Mouse (Mus musculus): ENCODE data around the gene Adcy7.
A peak's percentile ranks its signal among the peaks of the same experiment; 100 is the strongest.

The Adcy7 gene

GRCm38 (mm10) chr8:88272231-88273050 is at the start of gene Adcy7:
TSS of gene Adcy7 (plus strand) at chr8:88272403.
- peak; percentile 36 for DNase-seq (ENCODE audit: low read depth, low spot score)

DNA sequence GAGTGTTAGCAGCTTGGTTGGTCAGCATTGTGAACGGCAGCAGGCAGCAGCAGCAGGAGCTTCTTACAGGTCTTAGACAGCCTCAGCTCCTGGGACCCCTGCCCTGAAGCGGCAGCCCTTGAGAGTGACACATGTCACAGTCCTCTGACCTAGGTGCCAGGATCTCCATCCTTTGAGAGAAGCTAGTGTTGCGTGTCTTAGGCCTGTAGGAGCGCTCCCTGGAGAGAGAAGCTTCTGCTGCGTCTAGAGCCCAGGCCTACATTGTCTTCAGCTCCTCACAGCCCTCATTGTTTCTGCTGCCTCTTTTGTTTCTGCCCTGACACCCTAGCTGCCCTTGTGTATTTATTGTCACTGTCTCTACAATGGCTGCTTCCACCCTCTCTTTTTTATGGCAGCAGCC is 46.8 kb upstream of the Adcy7 start:
- DNase-seq (ENCODE audit: low read depth, low spot score): no peak

- no peak for DNase-seq (ENCODE audit: low read depth, low spot score)
These were observed 44.4 kb upstream of the Adcy7 start for GRCm38 (mm10) chr8:88227851-88228250.

DNA sequence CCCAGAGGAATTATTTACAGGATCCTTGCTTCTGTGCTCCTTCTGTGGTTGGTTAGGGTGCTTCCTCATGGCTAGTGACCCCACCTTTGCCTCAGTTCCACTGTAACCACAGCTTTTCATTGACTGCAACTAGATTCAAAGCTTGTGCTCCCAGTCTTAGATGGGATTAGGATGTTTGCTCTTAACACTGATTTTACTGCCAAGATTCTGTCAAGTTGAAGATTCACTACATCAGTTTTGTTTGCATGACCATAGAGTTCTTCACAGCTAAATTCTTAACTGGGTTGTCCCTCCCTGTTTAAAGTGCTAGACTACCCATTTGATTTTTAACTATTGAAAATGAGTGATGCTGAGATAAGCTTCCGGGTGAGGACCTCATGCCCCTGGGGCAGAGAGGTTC is 43.9 kb upstream of the Adcy7 start:
- DNase-seq (ENCODE audit: low read depth, low spot score): no peak

DNA sequence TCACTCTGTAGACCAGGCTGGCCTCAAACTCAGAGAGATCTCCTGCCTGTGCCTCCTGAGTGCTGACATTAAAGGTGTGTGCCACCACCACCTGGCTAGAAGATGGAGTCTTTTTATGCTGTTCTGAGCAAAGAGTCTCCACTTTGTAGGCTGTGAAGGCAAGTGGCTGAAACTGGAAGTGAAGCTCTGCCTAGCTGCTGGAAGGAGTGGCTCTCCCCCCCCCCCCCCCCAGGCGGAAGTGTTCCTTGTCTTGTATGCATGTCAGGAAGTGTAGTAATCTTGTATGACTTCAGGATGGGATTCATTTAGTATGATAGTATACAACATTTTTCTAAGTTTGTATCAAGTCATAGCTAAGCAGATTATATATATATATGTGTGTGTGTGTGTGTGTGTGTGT is 43.4 kb upstream of the Adcy7 start:
- no peak for DNase-seq (ENCODE audit: low read depth, low spot score)

DNA sequence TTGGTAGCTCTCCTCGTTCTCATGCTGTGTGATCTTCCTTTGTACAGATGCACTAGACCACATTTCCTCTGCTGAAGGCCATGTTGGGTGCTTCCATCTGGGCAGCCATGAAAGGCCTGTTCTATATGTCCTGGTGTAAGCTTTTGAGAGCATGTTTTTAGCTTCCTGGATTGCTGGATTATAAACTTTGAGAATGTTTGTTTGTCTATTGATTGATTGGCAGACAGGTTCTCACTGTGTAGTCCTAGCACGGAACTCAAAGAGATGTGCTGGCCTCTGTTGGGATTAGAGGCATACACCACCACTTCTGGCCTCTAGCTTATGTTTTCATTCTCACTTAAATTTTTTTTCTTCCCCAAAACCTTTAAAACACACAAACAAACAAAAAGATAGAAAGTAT is 35.5 kb upstream of the Adcy7 start:
- DNase-seq (ENCODE audit: low read depth, low spot score): no peak

DNA sequence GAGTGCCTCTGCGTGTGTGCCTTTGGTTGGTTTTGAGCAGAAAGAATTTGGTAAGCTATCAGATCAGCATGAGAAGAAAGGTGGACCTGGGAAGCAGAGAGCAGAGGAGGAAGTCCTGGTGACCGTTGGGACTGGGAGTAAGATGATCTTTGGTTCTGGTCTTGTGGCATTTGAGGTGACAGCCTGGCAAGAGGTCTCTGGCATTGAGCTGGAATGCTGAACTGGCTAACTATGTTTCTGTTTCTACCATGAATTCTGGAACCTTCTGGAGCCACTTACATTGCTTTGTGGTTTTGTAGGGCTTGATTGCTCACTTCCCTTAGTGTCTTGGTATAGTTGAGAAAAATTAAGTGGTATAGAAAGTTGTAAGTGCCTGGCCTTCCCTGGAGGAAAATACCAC is 34.6 kb upstream of the Adcy7 start:
- no peak for DNase-seq (ENCODE audit: low read depth, low spot score)

GRCm38 (mm10) chr8:88239277-88239676 is 32.9 kb upstream of the Adcy7 start:
- no peak for DNase-seq (ENCODE audit: low read depth, low spot score)

- DNase-seq (ENCODE audit: low read depth, low spot score): no peak
These were observed 30.3 kb upstream of the Adcy7 start for GRCm38 (mm10) chr8:88241871-88242270.

DNA sequence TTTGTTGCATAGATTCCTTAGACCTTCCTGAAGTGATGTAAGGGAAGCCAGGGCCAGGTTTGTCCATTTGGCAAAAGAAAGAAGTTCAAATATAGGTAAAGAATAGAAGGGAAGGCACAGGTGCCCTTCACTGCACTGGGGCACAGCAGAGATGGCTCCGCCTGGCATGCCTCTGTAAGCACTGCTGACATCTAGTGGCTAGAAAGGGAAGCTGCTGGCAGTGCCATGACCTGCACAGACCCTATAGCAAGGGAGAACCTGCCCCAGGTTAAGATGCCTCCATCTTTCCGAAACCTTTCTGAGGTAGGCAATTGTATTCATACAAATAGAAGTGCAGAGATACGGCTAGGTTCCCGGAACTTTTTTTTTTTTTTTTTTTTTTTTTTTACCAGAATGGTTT is 27.9 kb upstream of the Adcy7 start:
- DNase-seq (ENCODE audit: low read depth, low spot score): peak; percentile 28

GRCm38 (mm10) chr8:88252791-88253190 is 19.4 kb upstream of the Adcy7 start:
- no peak for DNase-seq (ENCODE audit: low read depth, low spot score)

DNA sequence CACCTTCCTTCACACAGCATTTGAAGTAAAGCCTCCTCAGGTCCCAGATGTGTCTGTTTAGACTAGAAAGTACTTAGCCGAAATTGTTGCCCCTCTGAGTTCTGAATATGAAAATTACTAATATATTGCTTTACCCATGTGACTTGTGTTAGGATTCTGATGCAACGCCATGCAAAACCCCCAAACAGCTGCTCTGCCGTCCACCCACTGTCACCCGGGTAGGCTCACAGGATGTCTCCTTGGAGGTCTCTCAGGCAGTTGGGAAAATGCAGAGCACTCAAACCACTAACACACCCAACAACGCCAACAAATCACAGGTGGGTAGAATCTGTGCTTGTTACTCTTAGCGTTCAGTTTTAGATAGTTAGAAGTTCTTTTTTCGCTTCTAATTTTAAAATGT is 17.2 kb upstream of the Adcy7 start:
- DNase-seq (ENCODE audit: low read depth, low spot score): no peak

DNA sequence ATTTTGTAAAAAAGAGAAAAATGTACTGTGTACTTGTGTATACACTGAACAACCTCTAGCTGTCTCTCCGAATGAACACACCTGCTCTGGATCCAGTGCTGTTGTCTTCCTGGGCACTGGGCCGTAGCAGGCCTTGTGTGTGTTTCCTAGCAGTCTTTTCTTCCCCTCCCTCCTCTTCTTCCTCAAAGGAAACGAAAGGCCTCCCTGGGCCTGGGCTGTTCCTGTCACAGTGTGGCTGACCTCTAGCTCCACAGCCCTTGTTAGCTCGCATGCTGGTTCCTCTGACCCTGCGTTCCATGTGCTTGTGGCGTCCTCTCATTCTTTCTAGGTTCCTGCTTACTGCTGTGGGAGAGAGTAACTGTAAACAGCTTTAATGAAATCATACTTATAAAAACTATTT is 14.2 kb upstream of the Adcy7 start:
- DNase-seq (ENCODE audit: low read depth, low spot score): no peak

DNA sequence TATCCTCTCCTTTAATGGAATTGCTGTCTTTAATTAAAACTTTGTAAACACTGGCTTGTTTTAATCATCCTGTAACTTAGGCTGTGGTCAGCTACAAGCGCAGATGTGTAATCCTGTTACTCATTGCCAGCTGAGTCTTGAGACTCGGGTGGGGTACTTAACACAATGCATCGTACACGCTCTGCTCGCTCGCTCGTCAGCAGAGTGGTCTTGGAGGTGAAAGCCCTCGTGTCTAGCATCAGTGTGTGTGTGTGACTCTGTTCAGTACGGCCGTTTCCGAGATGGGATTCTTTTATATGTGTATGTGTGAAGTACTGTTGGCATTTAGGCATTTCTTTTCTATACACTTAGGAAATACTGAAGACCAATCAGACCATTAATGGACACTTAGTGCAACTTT is 13.7 kb upstream of the Adcy7 start:
- no peak for DNase-seq (ENCODE audit: low read depth, low spot score)

DNA sequence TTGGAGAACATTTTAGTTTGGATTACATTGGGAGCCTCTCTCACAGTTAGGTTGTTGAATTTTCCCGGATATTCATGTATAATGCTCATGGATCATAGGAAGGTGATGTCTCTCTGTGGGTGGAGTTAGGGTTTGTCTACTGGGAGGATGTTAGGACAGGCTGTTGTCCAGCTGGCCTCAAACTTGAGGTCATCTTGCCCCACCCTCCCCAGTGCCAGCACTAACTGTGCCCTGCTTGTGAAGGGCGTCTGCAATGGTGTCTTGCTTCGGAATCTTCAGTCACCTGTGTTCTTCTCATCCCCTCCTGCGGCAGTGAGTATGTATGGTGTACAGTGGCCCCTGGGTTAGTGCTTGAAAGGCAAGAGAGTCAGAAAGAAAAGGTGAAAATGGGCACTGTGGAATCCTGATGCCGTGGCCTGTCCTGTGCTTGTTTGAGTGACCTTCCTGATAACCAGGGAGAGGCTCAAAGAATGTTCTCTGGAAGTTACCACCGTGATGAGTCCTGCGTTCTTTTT is 11.7 kb upstream of the Adcy7 start:
- DNase-seq (ENCODE audit: low read depth, low spot score): no peak

- DNase-seq (ENCODE audit: low read depth, low spot score): no peak
These were observed 9.2 kb upstream of the Adcy7 start for GRCm38 (mm10) chr8:88262831-88263635.

DNA sequence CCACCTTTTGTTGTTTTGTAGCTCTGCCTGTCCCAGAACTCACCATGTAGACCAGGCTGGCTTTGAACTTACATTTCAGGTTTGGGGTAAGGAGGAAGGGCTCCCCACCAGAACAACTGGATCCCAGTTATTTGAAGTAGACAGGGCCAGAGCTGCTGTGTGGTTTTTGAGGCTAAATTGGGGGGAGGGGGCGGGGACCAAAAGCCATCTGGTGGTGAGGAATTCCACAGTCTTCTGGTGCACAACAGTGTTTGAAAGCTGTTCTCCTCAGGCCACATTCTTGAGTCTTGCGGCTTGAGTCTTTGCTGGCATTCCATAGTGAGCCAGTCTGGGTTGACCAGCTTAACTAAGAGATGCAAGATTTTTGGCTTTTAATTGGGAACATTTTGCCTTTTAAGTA is 6.7 kb upstream of the Adcy7 start:
- no peak for DNase-seq (ENCODE audit: low read depth, low spot score)

GRCm38 (mm10) chr8:88266170-88266800 is 5.9 kb upstream of the Adcy7 start:
- peak; percentile 42 for DNase-seq (ENCODE audit: low read depth, low spot score)

GRCm38 (mm10) chr8:88266801-88267403 is 5.3 kb upstream of the Adcy7 start:
- DNase-seq (ENCODE audit: low read depth, low spot score): no peak

GRCm38 (mm10) chr8:88269107-88269875 is 2.9 kb upstream of the Adcy7 start:
- no peak for DNase-seq (ENCODE audit: low read depth, low spot score)

- DNase-seq (ENCODE audit: low read depth, low spot score): no peak
These were observed 2.1 kb upstream of the Adcy7 start for GRCm38 (mm10) chr8:88270086-88270485.

All from retina, postnatal 7 days (tissue).